Mouse (Mus musculus): ENCODE measurements around the gene 1700102P08Rik. TPM values are rescaled to one million over a fixed set of nuclear protein-coding genes. Genes with fewer than 3 reads are reported as not detected.

1700102P08Rik gene
- 0.70 and 1.9 TPM in 2 replicates for polyA plus RNA-seq (2012; rRNA removed)

DNA sequence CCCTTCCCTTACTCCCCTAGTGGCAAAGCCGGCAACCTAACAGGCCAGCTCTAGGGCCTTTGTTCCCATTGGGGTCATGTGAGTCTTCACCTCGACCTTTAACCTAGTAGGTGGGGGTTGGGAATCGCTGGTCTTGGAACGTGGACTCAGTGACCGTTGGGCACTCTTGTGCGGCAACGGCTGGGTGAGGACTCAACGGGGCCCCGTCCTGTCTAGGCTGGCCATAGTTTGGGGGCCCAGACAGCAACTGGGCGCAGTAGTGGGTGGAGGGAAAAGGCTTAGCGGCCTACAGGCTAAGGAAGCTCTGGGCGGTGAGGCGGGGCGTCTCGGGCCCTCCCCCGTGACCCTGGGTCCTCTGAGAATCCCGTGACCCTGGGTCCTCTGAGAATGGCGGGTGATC lies at the start of gene 1700102P08Rik:
1700102P08Rik (plus strand) TSS at position 130 of the 400 bp plus-strand sequence.
- 92% methylated on average over 18 of the region's 18 CpGs for WGBS
- H3K27ac ChIP-seq (ENCODE audit: control insufficient read depth, insufficient read depth, low read length): no peak within 1 kb of the TSS
- H3K4me1 ChIP-seq (replicated peaks; ENCODE audit: control insufficient read depth, insufficient read depth, low read length): no peaks in the 10 kb centered on the region
- no peaks in the 10 kb centered on the region for H3K27me3 ChIP-seq (ENCODE audit: control insufficient read depth, insufficient read depth, low read length)
- H3K36me3 ChIP-seq (ENCODE audit: control insufficient read depth, insufficient read depth, low read length): peaks cover 38% of the 10 kb centered on the region
- TF ChIP-seq POLR2A (IDR thresholded peaks at IDR 0.05; ENCODE audit: control insufficient read depth, extremely low read depth, insufficient read depth, low read length, poor library complexity) (no peak), CTCF (IDR thresholded peaks at IDR 0.05; ENCODE audit: borderline replicate concordance, control insufficient read depth, extremely low read depth, insufficient read depth, low read length, poor library complexity) (no peak)
- DNase-seq: no peak
- no peak within 1 kb of the TSS for H3K4me3 ChIP-seq (ENCODE audit: control insufficient read depth, insufficient read depth, low read length)

DNA sequence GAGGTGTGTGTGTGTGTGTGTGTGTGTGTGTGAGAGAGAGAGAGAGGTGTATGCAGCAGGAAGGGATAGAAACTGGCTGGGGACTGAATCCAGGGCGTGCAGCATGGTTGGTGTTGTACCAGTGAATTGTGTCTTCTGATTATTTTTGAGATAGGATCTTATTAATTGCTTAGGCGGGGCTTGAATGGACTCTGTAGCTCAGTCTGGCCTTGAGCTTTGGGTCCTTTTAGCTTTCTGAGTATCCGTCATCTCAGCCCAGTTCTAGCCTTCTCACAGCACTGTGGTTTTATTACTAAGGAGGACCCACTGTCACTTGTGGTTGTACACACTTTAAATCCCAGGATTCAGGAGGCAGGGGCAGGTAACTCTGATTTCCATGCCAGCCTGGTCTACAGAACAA lies 49.3 kb upstream of the 1700102P08Rik start:
- TF ChIP-seq CTCF (IDR thresholded peaks at IDR 0.05; ENCODE audit: borderline replicate concordance, control insufficient read depth, extremely low read depth, insufficient read depth, low read length, poor library complexity) (no peak), POLR2A (IDR thresholded peaks at IDR 0.05; ENCODE audit: control insufficient read depth, extremely low read depth, insufficient read depth, low read length, poor library complexity) (no peak)
- 93% methylated on average over 3 of the region's 3 CpGs for WGBS
- Histone ChIP-seq H3K27ac (ENCODE audit: control insufficient read depth, insufficient read depth, low read length) (no peak overlapping the region; the same call in 1 of the 2 replicates), H3K4me1 (replicated peaks; ENCODE audit: control insufficient read depth, insufficient read depth, low read length) (peaks cover 33% of the 10 kb centered on the region), H3K27me3 (ENCODE audit: control insufficient read depth, insufficient read depth, low read length) (no peaks in the 10 kb centered on the region), H3K36me3 (ENCODE audit: control insufficient read depth, insufficient read depth, low read length) (no peaks in the 10 kb centered on the region), H3K4me3 (ENCODE audit: control insufficient read depth, insufficient read depth, low read length) (no peak overlapping the region)
- no peak for DNase-seq

DNA sequence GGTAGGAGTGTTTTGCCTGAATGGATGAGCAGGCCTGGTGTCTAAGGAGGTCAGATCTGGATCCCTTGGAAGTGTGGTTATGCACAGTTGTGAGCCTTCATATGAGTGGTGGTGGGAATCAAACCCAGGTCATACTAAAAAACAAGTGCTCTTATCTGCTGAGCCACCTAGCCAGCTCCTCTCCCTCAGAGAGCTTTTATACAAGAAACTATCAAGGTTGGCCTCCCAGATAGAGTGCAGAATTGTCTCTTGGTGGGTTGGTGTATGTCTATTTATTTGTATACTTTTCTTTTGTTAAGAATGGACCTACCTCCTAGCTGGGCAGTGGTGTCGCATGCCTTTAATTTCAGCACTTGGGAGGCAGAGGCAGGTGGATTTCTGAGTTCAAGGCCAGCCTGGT lies 48.8 kb upstream of the 1700102P08Rik start:
- H3K4me1 ChIP-seq (replicated peaks; ENCODE audit: control insufficient read depth, insufficient read depth, low read length): peaks cover 32% of the 10 kb centered on the region
- no peaks in the 10 kb centered on the region for H3K27me3 ChIP-seq (ENCODE audit: control insufficient read depth, insufficient read depth, low read length)
- 95% methylated on average over 1 of the region's 1 CpGs for WGBS
- no peaks in the 10 kb centered on the region for H3K36me3 ChIP-seq (ENCODE audit: control insufficient read depth, insufficient read depth, low read length)
- no peak overlapping the region for H3K27ac ChIP-seq (ENCODE audit: control insufficient read depth, insufficient read depth, low read length)
- TF ChIP-seq CTCF (IDR thresholded peaks at IDR 0.05; ENCODE audit: borderline replicate concordance, control insufficient read depth, extremely low read depth, insufficient read depth, low read length, poor library complexity) (no peak), POLR2A (IDR thresholded peaks at IDR 0.05; ENCODE audit: control insufficient read depth, extremely low read depth, insufficient read depth, low read length, poor library complexity) (no peak)
- no peak overlapping the region for H3K4me3 ChIP-seq (ENCODE audit: control insufficient read depth, insufficient read depth, low read length)
- DNase-seq: no peak

DNA sequence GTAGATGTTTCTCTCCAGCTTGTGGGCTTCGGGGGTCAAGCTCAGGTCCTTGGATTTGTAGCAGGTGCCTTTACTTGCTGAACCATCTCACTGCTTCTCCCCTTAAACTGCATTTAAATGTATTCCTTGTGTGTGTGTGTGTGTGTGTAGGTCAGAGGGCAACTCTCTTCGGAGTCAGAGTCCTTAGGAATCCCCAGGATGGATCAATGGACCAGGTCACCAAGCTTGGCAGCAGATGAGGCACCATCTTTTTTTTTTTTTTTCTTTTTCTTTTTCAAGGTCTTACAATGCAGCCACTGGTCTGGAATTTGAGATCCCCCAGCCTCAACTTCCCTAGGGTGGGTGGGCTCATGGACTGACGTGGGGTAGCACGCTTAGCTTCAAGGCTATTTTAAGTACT lies 48.1 kb upstream of the 1700102P08Rik start:
- H3K27ac ChIP-seq (ENCODE audit: control insufficient read depth, insufficient read depth, low read length): no peak overlapping the region
- peaks cover 35% of the 10 kb centered on the region for H3K4me1 ChIP-seq (replicated peaks; ENCODE audit: control insufficient read depth, insufficient read depth, low read length)
- TF ChIP-seq CTCF (IDR thresholded peaks at IDR 0.05; ENCODE audit: borderline replicate concordance, control insufficient read depth, extremely low read depth, insufficient read depth, low read length, poor library complexity) (no peak), POLR2A (IDR thresholded peaks at IDR 0.05; ENCODE audit: control insufficient read depth, extremely low read depth, insufficient read depth, low read length, poor library complexity) (no peak)
- WGBS: 92% methylated on average over 4 of the region's 4 CpGs
- no peaks in the 10 kb centered on the region for H3K36me3 ChIP-seq (ENCODE audit: control insufficient read depth, insufficient read depth, low read length)
- no peak for DNase-seq
- H3K4me3 ChIP-seq (ENCODE audit: control insufficient read depth, insufficient read depth, low read length): no peak overlapping the region
- H3K27me3 ChIP-seq (ENCODE audit: control insufficient read depth, insufficient read depth, low read length): no peaks in the 10 kb centered on the region

DNA sequence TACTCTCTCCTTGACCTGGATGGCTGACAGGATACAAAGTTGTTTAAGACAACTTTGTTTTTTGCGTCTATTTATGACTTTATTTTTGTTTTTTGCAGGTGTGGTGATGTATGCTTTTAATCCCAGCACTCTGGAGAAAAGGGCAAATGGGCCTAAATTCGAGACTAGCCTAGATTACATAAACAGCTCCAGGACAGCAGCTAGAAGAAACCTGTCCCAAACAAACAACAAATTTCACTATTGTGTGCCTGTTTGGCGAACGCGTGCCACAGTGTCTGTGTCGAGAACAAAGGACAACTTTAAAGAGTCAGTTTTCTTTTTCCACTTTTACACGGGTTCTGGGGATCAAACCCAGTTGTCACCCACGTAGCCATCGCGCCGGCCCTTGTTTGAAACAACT lies 45.6 kb upstream of the 1700102P08Rik start:
- 3% methylated on average over 11 of the region's 11 CpGs for WGBS
- Histone ChIP-seq H3K36me3 (ENCODE audit: control insufficient read depth, insufficient read depth, low read length) (peaks cover 13% of the 10 kb centered on the region), H3K4me1 (replicated peaks; ENCODE audit: control insufficient read depth, insufficient read depth, low read length) (peaks cover 17% of the 10 kb centered on the region), H3K27me3 (ENCODE audit: control insufficient read depth, insufficient read depth, low read length) (no peaks in the 10 kb centered on the region), H3K4me3 (ENCODE audit: control insufficient read depth, insufficient read depth, low read length) (peak overlapping the region; percentile 63), H3K27ac (ENCODE audit: control insufficient read depth, insufficient read depth, low read length) (peak overlapping the region; percentile 6)
- TF ChIP-seq POLR2A (IDR thresholded peaks at IDR 0.05; ENCODE audit: control insufficient read depth, extremely low read depth, insufficient read depth, low read length, poor library complexity): no peak
- TF ChIP-seq CTCF (IDR thresholded peaks at IDR 0.05; ENCODE audit: borderline replicate concordance, control insufficient read depth, extremely low read depth, insufficient read depth, low read length, poor library complexity): no peak
- DNase-seq: no peak

DNA sequence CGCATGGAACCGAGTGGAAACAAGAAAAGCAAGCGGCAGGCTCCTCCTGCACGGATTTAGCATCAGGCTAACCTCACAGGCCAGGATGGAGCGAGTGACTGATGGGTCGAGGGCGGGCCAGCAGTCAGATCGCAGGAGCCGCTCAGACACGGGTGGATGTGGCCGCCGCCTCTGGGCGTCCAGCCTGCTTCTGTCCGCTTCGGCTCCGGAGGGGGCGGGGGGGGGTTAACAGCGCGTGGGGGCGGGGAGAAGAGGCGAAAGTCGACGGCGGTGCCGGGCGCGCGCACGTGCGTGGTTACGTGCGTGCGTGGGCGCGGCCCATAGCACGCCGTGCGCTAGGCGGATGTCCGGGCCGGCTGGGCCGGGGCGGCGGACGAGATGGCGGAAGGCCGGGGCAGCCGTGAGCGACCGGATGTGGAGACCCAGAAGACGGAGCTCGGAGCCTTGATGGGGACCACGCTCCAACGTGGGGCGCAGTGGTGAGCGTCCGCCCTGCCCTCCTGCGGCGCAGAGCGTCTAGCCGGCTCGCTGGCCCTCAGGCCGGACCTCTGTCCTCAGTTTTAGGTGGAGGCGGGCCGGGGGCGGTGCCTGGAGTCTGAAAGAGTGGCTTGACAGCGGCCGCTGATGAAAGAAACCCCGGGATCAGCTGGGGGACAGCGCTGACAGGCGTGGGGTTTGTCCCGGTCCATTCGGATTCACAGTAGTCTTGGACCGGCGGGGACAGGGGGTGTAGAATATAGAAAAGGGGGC lies 44.9 kb upstream of the 1700102P08Rik start, which contains the start of gene Usp4:
Usp4 (plus strand) TSS at position 314 of the 750 bp plus-strand sequence.
- Histone ChIP-seq H3K27me3 (ENCODE audit: control insufficient read depth, insufficient read depth, low read length) (no peaks in the 10 kb centered on the region), H3K4me3 (ENCODE audit: control insufficient read depth, insufficient read depth, low read length) (peak within 1 kb of the TSS; percentile 63), H3K4me1 (replicated peaks; ENCODE audit: control insufficient read depth, insufficient read depth, low read length) (peaks cover 15% of the 10 kb centered on the region), H3K36me3 (ENCODE audit: control insufficient read depth, insufficient read depth, low read length) (peaks cover 20% of the 10 kb centered on the region), H3K27ac (ENCODE audit: control insufficient read depth, insufficient read depth, low read length) (peak within 1 kb of the TSS; percentile 6)
- under 1% methylated on average over 75 of the region's 75 CpGs for WGBS
- DNase-seq: peak; percentile 82
- TF ChIP-seq POLR2A (IDR thresholded peaks at IDR 0.05; ENCODE audit: control insufficient read depth, extremely low read depth, insufficient read depth, low read length, poor library complexity) (peak; percentile 75), CTCF (IDR thresholded peaks at IDR 0.05; ENCODE audit: borderline replicate concordance, control insufficient read depth, extremely low read depth, insufficient read depth, low read length, poor library complexity) (peak; percentile 49; the same call in 1 of the 2 replicates)
